Mouse (Mus musculus) intestine, postnatal 0 days (tissue): ENCODE results near the gene Pim3. TPM values are rescaled to one million over a fixed set of nuclear protein-coding genes. Genes with fewer than 3 reads are reported as not detected.

Source experiments
- ATAC-seq: fragments of 200-750 bp; cut with Nextera tagmentation; 2 replicates; pipeline ENCODE4 v1.8.0; 2017; ENCODE audit warnings: mild to moderate bottlenecking, moderate TSS enrichment, moderate library complexity
- H3K27ac ChIP-seq: fragments of 300-500 bp; sonication (generic); 2 replicates; pipeline ENCODE4 v1.5.1; 2014; ENCODE audit warnings: mild to moderate bottlenecking, low read depth, low read length, moderate library complexity
- H3K27me3 ChIP-seq: fragments of 300-500 bp; sonication (generic); replicated peaks from 2 replicates; pipeline ENCODE4 v1.6.1; 2014; ENCODE audit warnings: low read length, mixed read lengths; ENCODE audit not compliant: control insufficient read depth, insufficient read depth
- H3K36me3 ChIP-seq: fragments of 300-500 bp; sonication (generic); 2 replicates; pipeline ENCODE4 v1.6.1; 2014; ENCODE audit warnings: mild to moderate bottlenecking, moderate library complexity; ENCODE audit not compliant: control insufficient read depth, insufficient read depth
- H3K4me1 ChIP-seq: fragments of 300-500 bp; sonication (generic); replicated peaks from 2 replicates; pipeline ENCODE4 v1.6.1; 2014; ENCODE audit warnings: antibody characterized with exemption, low read length, mixed read lengths; ENCODE audit not compliant: control insufficient read depth, insufficient read depth
- H3K4me2 ChIP-seq: fragments of 300-500 bp; sonication (generic); replicated peaks from 2 replicates; pipeline ENCODE4 v1.6.1; 2014; ENCODE audit warnings: low read depth, mild to moderate bottlenecking, moderate library complexity
- H3K4me3 ChIP-seq: fragments of 300-500 bp; sonication (generic); 2 replicates; pipeline ENCODE4 v1.5.1; 2014; ENCODE audit warnings: low read depth, low read length
- H3K9ac ChIP-seq: fragments of 300-500 bp; sonication (generic); 2 replicates; pipeline ENCODE4 v1.6.1; 2014; ENCODE audit warnings: mild to moderate bottlenecking, low read depth, low read length
- H3K9me3 ChIP-seq: fragments of 300-500 bp; sonication (generic); 2 replicates; pipeline ENCODE4 v1.6.1; 2016; ENCODE audit warnings: mixed run types; ENCODE audit not compliant: control insufficient read depth
- CTCF ChIP-seq: sonication (generic); IDR thresholded peaks from 2 replicates; pipeline ENCODE4 v1.5.1; 2016; ENCODE audit warnings: low read depth, mild to moderate bottlenecking, control low read depth, antibody characterized with exemption, moderate library complexity
- WGBS: fragments of 180-500 bp; shearing (Covaris S2); extraction: QIAGEN DNeasy Blood & Tissue Kit; methylation state at CpG from one replicate; pipeline ENCODE4 v1.1.7; 2014; 5-methylcytosine and 5-hydroxymethylcytosine counted together
- polyA plus RNA-seq: library from polyadenylated mRNA; unstranded; fragments of >200 nt; fragmentation: Nextera tagmentation; extraction: Ambion mirVana; gene quantifications from 2 replicates; pipeline ENCODE4 v1.2.1, GENCODE M21; 2015

The Pim3 gene
- polyA plus RNA-seq, 1 experiment from 2014 or later = 36.8 TPM

DNA sequence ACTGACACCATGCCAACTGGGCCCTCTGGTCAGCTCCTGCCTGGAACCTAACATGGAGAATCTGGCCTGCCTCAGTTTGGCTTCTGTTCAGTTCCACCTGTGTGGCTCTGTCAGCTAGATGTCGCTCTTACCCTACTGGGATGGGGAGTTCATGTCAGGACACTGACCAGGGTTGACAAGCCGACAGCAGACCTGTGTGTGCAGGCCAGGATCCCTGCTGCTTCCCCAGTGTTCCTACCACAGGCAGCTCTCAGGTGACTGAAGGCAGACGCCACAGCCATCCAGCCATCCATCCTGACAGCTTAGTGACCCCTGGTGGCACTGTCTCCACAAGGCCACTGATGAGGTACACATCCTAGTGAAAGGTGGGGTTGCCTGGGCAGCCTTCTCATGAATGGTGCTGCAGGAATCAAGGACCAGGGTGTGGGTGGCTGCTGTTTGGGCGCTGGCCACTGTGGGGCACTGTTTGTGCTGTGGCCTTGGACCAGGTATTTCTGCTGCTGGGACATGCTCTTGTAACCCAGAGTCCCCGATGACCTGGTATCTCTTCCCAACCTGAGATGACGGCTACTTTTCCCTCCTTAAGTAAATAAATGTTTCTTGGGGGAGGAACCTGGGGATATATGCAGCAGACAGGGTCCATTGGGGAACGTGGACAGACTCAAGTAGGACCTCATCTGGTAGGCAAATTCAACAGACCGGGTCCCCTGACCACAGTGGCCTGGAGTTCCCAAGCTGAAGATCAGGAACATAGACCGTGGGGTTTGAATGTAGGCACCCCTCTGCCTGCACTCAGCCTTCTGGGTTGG lies 33.8 kb upstream of the Pim3 start:
- Histone ChIP-seq H3K27ac (no peak overlapping the region), H3K27me3 (no peaks in the 10 kb centered on the region), H3K4me1 (no peaks in the 10 kb centered on the region), H3K4me3 (no peak overlapping the region), H3K9ac (no peak overlapping the region), H3K36me3 (peaks cover 31% of the 10 kb centered on the region), H3K4me2 (no peak overlapping the region), H3K9me3 (no peaks in the 10 kb centered on the region)
- peak; percentile 68 for ATAC-seq
- WGBS = 26% methylated on average over 9 of the region's 9 CpGs
- peak; percentile 65 for TF ChIP-seq CTCF

DNA sequence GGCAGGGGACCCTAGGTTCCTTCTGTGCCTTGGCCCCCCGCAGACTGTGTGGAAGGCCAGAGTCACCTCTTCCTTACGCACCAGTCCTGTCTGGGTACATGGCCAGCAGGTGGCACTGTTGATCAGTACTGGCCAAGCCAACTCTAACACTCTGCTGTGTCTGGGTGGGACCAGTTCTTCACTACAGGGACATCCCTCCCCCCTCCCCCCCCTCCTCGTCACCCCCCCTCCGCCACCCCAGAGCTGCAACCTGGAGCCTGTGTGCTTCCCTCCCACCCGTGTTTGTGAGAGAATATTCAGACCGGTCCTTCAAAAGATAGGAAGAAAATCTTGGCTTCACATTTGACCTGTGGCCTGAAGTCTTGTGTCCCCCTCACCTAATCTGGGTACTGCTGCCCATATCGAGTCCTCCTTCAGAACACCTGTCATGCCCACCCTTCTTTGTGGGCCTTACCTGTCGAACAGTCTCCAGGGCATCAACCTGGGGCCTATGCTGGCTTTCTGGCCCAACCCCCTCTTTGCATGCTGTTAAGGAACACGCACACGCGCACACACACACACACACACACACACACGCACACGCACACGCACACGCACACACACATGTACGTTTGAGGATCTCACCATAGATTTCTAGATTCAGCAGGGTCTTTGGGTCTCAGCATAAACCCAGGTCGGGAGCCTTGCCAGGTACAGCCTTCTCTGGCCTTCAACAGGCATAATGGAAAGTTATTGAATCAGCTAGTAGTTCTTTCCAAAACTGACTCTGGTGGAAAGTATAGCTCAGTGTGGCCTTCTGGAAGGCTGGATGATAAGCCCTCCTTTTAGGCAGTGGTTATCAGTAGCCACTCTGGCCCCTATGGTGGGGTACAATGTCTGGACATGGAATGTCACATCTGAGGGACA lies 32.9 kb upstream of the Pim3 start:
- H3K27me3 ChIP-seq = no peaks in the 10 kb centered on the region
- no peak overlapping the region for H3K27ac ChIP-seq
- peak; percentile 80 for ATAC-seq
- H3K9ac ChIP-seq = no peak overlapping the region
- H3K4me3 ChIP-seq = no peak overlapping the region
- peak; percentile 89 for TF ChIP-seq CTCF
- H3K4me2 ChIP-seq = no peak overlapping the region
- peaks cover 23% of the 10 kb centered on the region for H3K36me3 ChIP-seq
- WGBS = 53% methylated on average over 17 of the region's 17 CpGs
- no peaks in the 10 kb centered on the region for H3K4me1 ChIP-seq
- H3K9me3 ChIP-seq = no peaks in the 10 kb centered on the region

DNA sequence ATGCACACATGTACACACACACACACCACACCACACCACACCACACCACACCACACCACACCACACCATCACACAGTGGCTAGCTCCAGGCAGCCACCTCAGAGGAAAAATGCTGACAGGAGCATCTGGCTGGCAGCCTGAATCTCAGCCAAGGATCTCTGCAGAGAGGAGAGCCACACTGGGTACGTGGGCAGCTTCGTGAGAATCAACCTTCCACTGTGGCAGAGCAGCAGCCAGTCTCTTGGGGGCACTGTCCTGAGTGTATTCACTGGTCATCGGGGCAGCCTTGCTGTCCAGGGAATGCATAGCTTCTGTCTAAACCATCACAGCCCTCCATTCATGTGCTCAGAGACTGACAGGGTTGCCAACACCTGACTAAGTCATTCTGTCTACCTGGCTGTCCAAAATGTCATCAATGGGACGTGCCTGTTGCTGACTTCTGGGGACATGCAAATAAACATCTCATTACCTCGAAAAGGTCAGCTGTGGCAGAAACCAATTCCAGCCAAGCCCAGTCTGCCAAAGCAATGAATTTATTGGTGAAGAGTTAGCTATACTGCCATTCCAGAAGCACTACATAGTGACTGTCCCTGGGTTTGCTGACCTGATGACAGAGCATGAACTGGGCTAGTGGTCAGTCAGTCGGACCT lies 32.1 kb upstream of the Pim3 start:
- ATAC-seq = no peak
- WGBS = 80% methylated on average over 6 of the region's 6 CpGs

DNA sequence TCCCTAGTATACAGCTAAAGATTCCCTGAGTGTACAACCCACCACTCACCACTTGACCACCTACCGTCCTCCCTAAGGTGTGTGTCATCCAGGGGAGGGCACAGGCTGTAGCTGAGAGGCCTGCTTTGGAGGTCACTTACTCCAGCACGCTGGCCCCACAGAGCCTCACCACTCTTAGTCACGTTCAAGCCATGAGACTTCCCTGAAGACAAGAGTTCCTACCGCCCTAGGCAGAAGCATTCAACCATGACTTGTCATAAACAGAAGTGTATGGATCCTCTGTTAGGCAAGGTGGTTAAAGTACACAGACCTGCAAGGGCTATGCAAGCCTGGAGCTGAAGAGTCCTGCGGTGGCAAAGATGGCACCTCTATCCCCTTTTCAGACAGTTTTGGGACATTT lies 31.3 kb upstream of the Pim3 start:
- no peak overlapping the region for H3K27ac ChIP-seq
- no peak overlapping the region for H3K4me2 ChIP-seq
- H3K36me3 ChIP-seq = peaks cover 6% of the 10 kb centered on the region
- 73% methylated on average over 5 of the region's 5 CpGs for WGBS
- no peak overlapping the region for H3K4me3 ChIP-seq
- no peaks in the 10 kb centered on the region for H3K9me3 ChIP-seq
- no peaks in the 10 kb centered on the region for H3K27me3 ChIP-seq
- no peaks in the 10 kb centered on the region for H3K4me1 ChIP-seq
- ATAC-seq = no peak
- H3K9ac ChIP-seq = no peak overlapping the region
- no peak for TF ChIP-seq CTCF

More for the DNA sequence above, 32.1 kb upstream of the Pim3 start:
- Histone ChIP-seq H3K4me1 (no peaks in the 10 kb centered on the region), H3K27me3 (no peaks in the 10 kb centered on the region), H3K36me3 (peaks cover 14% of the 10 kb centered on the region), H3K4me3 (no peak overlapping the region), H3K9me3 (no peaks in the 10 kb centered on the region), H3K27ac (no peak overlapping the region), H3K9ac (no peak overlapping the region), H3K4me2 (no peak overlapping the region)
- no peak for TF ChIP-seq CTCF

DNA sequence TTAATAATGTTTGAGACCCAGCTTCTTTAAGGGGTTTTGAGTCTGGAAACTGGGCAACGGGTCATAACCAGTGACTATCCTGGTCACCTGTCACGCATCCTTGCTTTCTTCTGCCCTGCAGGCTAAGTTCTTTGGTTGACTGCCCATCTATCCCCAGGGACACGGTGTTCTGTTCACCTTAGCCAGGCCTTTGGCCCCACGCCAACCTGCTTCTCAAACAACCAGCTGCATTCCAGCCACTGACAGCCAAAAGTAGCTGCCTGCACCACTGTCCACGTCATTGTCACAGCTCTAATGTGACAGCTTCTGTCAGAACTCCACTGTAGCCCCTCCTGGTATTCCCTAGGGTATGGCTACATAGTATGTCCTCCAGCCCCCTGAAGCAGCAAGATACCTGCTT lies 30.5 kb upstream of the Pim3 start:
- TF ChIP-seq CTCF = no peak
- H3K36me3 ChIP-seq = no peaks in the 10 kb centered on the region
- no peak for ATAC-seq
- H3K4me1 ChIP-seq = no peaks in the 10 kb centered on the region
- no peak overlapping the region for H3K9ac ChIP-seq
- H3K4me3 ChIP-seq = no peak overlapping the region
- H3K27ac ChIP-seq = no peak overlapping the region
- WGBS = 49% methylated on average over 5 of the region's 5 CpGs
- no peaks in the 10 kb centered on the region for H3K27me3 ChIP-seq
- no peak overlapping the region for H3K4me2 ChIP-seq
- H3K9me3 ChIP-seq = no peaks in the 10 kb centered on the region

DNA sequence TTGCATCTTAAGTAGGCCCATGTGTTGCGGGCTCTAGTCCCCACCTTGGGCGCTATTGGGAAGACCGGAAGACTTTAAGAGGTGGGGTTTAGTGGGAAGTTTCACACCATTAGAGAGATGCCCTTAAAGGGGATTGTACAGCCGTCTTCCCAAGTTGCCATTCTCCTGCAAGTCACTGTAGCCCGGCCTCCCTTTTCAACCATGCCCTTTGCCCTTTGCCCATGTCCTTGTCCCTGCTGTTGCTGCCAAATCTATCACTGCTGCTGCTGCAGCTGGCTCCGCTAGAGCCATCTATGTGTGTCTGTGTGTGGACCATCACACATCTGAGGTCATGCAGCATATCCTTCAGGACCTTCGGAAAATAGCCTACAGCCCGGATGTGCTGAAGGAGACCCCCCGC lies 29.4 kb upstream of the Pim3 start:
- Histone ChIP-seq H3K27me3 (no peaks in the 10 kb centered on the region), H3K9me3 (no peaks in the 10 kb centered on the region), H3K4me1 (no peaks in the 10 kb centered on the region), H3K27ac (no peak overlapping the region), H3K9ac (no peak overlapping the region), H3K4me2 (no peak overlapping the region), H3K4me3 (no peak overlapping the region), H3K36me3 (no peaks in the 10 kb centered on the region)
- WGBS = 69% methylated on average over 9 of the region's 9 CpGs
- no peak for ATAC-seq
- no peak for TF ChIP-seq CTCF
